Mouse (Mus musculus) neural tube, embryonic 14.5 days (tissue): ENCODE results near the gene Cited2. TPM values are rescaled to one million over a fixed set of nuclear protein-coding genes. Genes with fewer than 3 reads are reported as not detected.
A peak's percentile ranks its signal among the peaks of the same experiment; 100 is the strongest.

Experiments
- ATAC-seq: fragments of 200-750 bp; cut with Nextera tagmentation; 2 replicates; pipeline ENCODE4 v1.8.0; 2017; ENCODE audit warnings: low read depth, mild to moderate bottlenecking, moderate TSS enrichment, moderate library complexity
- H3K27ac ChIP-seq: fragments of 300-500 bp; sonication (generic); 2 replicates; pipeline ENCODE4 v1.5.1; 2014; ENCODE audit warnings: low read depth, mild to moderate bottlenecking, control low read depth, low read length, moderate library complexity, mixed read lengths
- H3K27me3 ChIP-seq: fragments of 300-500 bp; sonication (generic); 2 replicates; pipeline ENCODE4 v1.6.1; 2014; ENCODE audit warnings: low read length; ENCODE audit not compliant: control insufficient read depth, insufficient read depth
- H3K36me3 ChIP-seq: fragments of 300-500 bp; sonication (generic); 2 replicates; pipeline ENCODE4 v1.6.1; 2014; ENCODE audit warnings: low read length, mixed read lengths; ENCODE audit not compliant: control insufficient read depth, insufficient read depth
- H3K4me1 ChIP-seq: fragments of 300-500 bp; sonication (generic); 2 replicates; pipeline ENCODE4 v1.6.1; 2014; ENCODE audit warnings: low read length; ENCODE audit not compliant: control insufficient read depth, insufficient read depth
- H3K4me2 ChIP-seq: fragments of 300-500 bp; sonication (generic); 2 replicates; pipeline ENCODE4 v1.6.1; 2014; ENCODE audit warnings: mild to moderate bottlenecking, low read depth, low read length, control low read depth
- H3K4me3 ChIP-seq: fragments of 300-500 bp; sonication (generic); 2 replicates; pipeline ENCODE4 v1.5.1; 2014; ENCODE audit warnings: low read depth, low read length, control low read depth, mixed read lengths
- H3K9ac ChIP-seq: fragments of 300-500 bp; sonication (generic); replicated peaks from 2 replicates; pipeline ENCODE4 v1.6.1; 2014; ENCODE audit warnings: low read depth, mild to moderate bottlenecking, control low read depth, low read length, mixed read lengths
- H3K9me3 ChIP-seq: fragments of 300-500 bp; sonication (generic); 2 replicates; pipeline ENCODE4 v1.6.1; 2016; ENCODE audit warnings: low read length; ENCODE audit not compliant: control insufficient read depth
- WGBS: fragments of 180-500 bp; shearing (Covaris S2); extraction: QIAGEN DNeasy Blood & Tissue Kit; methylation state at CpG from one replicate; pipeline ENCODE4 v1.1.7; 2014; 5-methylcytosine and 5-hydroxymethylcytosine counted together
- polyA plus RNA-seq: library from polyadenylated mRNA; unstranded; fragments of >200 nt; fragmentation: Nextera tagmentation; extraction: Ambion mirVana; gene quantifications from 2 replicates; pipeline ENCODE4 v1.2.1, GENCODE M21; 2014

Cited2 gene
- polyA plus RNA-seq, 1 experiment from 2014 or later: 89.7 TPM

GRCm38 (mm10) chr10:17720891-17721601 is 2.0 kb upstream of the Cited2 start:
- H3K4me2 ChIP-seq: peak overlapping the region; percentile 79
- no peak overlapping the region for H3K9ac ChIP-seq
- H3K36me3 ChIP-seq: no peaks in the 10 kb centered on the region
- H3K27me3 ChIP-seq: no peaks in the 10 kb centered on the region
- peak overlapping the region; percentile 98 for H3K27ac ChIP-seq
- peaks cover 7% of the 10 kb centered on the region; the same call in 1 of the 2 replicates for H3K4me1 ChIP-seq
- peak overlapping the region; percentile 94 for H3K4me3 ChIP-seq
- no peaks in the 10 kb centered on the region for H3K9me3 ChIP-seq
- WGBS: 83% methylated on average over 8 of the region's 8 CpGs
- no peak for ATAC-seq

- Histone ChIP-seq H3K4me2 (peak overlapping the region; percentile 79), H3K27me3 (no peaks in the 10 kb centered on the region), H3K4me3 (peak overlapping the region; percentile 94), H3K9ac (peak overlapping the region; percentile 96), H3K36me3 (no peaks in the 10 kb centered on the region), H3K4me1 (peaks cover 13% of the 10 kb centered on the region; the same call in 1 of the 2 replicates), H3K27ac (peak overlapping the region; percentile 98), H3K9me3 (no peaks in the 10 kb centered on the region)
- peak; percentile 4 for ATAC-seq
- WGBS: under 1% methylated on average over 21 of the region's 21 CpGs
Observed at GRCm38 (mm10) chr10:17721602-17722121, 1.4 kb upstream of the Cited2 start.

DNA sequence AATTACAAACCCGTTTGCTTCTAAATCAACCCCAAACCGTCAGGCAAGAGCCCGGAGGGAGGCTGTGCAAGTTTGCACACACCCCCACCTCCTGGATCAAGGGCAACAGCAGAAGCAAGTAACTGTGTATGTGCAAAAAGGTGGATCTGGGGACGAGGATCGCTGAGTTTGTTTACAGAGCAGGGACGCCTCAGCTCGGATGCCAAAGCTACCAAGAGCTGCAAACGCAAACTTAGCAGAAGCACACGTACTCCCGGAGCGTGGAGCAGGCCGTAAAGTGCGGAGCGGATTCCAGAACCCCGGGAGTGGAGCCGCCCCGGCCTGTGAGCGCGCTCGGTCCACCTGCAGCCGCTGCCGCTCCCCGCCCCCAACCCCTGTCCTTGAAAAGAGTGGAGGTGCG is 860 bp upstream of the Cited2 start:
- Histone ChIP-seq H3K9ac (peak overlapping the region; percentile 96), H3K4me1 (peaks cover 17% of the 10 kb centered on the region; the same call in 1 of the 2 replicates), H3K4me3 (peak overlapping the region; percentile 94), H3K27ac (peak overlapping the region; percentile 98), H3K9me3 (no peaks in the 10 kb centered on the region), H3K4me2 (peak overlapping the region; percentile 79), H3K27me3 (no peaks in the 10 kb centered on the region), H3K36me3 (no peaks in the 10 kb centered on the region)
- WGBS: under 1% methylated on average over 24 of the region's 24 CpGs
- peak; percentile 85 for ATAC-seq

DNA sequence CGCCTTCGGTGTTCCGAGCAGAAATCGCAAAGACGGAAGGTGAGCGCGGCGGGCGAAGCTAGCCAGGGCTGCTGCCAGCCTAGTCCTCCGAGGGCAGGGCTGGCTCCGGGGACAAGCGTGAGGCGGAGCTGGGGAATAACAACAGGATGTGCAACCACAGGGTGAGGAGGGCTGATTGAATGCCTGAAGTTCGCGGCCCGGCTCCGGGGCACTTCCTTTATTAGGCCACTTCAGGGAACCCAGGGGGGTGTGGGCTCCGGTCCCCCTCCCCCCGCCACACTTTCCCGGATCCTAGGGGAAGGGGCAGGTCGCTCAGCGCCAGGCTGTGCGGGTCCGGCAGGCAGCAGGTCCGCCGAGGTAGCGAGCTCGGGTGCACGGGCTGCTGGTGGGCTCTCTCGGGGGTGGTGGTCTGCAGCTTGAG is 413 bp downstream of the Cited2 start:
- peak overlapping the region; percentile 96 for H3K9ac ChIP-seq
- H3K36me3 ChIP-seq: no peaks in the 10 kb centered on the region
- no peaks in the 10 kb centered on the region for H3K27me3 ChIP-seq
- peaks cover 24% of the 10 kb centered on the region; the same call in 1 of the 2 replicates for H3K4me1 ChIP-seq
- H3K9me3 ChIP-seq: no peaks in the 10 kb centered on the region
- peak overlapping the region; percentile 98 for H3K27ac ChIP-seq
- peak overlapping the region; percentile 62 for H3K4me2 ChIP-seq
- peak overlapping the region; percentile 94 for H3K4me3 ChIP-seq
- ATAC-seq: peak; percentile 54
- WGBS: 0% methylated on average over 29 of the region's 30 CpGs

- Histone ChIP-seq H3K36me3 (no peaks in the 10 kb centered on the region), H3K4me3 (peak overlapping the region; percentile 94), H3K4me2 (peak overlapping the region; percentile 62), H3K27ac (peak overlapping the region; percentile 98), H3K27me3 (no peaks in the 10 kb centered on the region), H3K9me3 (no peaks in the 10 kb centered on the region), H3K4me1 (peaks cover 24% of the 10 kb centered on the region; the same call in 1 of the 2 replicates), H3K9ac (peak overlapping the region; percentile 96)
- peak; percentile 25 for ATAC-seq
- WGBS: under 1% methylated on average over 65 of the region's 65 CpGs
Observed at GRCm38 (mm10) chr10:17723871-17724741, 1.1 kb downstream of the Cited2 start.

DNA sequence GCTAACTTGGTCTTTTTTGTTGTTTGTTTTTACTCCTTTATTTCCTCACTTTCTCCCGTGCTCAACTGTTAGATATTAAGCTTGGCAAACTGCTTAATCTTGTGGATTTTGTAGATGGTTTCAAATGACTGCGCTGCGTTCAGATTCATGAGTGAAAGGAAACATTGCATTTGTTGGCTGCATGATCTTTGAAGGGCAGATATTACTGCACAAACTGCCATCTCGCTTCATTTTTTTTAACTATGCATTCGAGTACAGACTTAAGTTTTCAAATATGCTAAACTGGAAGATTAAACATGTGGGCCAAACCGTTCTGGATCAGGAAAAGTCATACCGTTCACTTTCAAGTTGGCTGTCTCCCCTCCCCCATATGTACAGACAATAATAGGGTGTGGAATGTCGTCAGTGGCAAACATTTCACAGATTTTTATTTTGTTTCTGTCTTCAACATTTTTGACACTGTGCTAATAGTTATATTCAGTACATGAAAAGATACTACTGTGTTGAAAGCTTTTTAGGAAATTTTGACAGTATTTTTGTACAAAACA is 2.1 kb downstream of the Cited2 start:
- H3K4me3 ChIP-seq: peak overlapping the region; percentile 94
- ATAC-seq: no peak

GRCm38 (mm10) chr10:17725644-17726372 is 2.8 kb downstream of the Cited2 start:
- H3K9me3 ChIP-seq: no peaks in the 10 kb centered on the region
- peaks cover 24% of the 10 kb centered on the region; the same call in 1 of the 2 replicates for H3K4me1 ChIP-seq
- peak overlapping the region; percentile 0; the same call in 1 of the 2 replicates for H3K9ac ChIP-seq
- no peaks in the 10 kb centered on the region for H3K27me3 ChIP-seq
- ATAC-seq: no peak
- H3K4me2 ChIP-seq: peak overlapping the region; percentile 62
- no peak overlapping the region for H3K27ac ChIP-seq
- 36% methylated on average over 7 of the region's 7 CpGs for WGBS
- peak overlapping the region; percentile 94 for H3K4me3 ChIP-seq
- no peaks in the 10 kb centered on the region for H3K36me3 ChIP-seq

More for the DNA sequence above, 2.1 kb downstream of the Cited2 start:
- Histone ChIP-seq H3K4me1 (peaks cover 24% of the 10 kb centered on the region; the same call in 1 of the 2 replicates), H3K27me3 (no peaks in the 10 kb centered on the region), H3K36me3 (no peaks in the 10 kb centered on the region), H3K27ac (no peak overlapping the region; the same call in 1 of the 2 replicates), H3K9ac (peak overlapping the region; percentile 96), H3K9me3 (no peaks in the 10 kb centered on the region), H3K4me2 (peak overlapping the region; percentile 62)
- 17% methylated on average over 8 of the region's 8 CpGs for WGBS

DNA sequence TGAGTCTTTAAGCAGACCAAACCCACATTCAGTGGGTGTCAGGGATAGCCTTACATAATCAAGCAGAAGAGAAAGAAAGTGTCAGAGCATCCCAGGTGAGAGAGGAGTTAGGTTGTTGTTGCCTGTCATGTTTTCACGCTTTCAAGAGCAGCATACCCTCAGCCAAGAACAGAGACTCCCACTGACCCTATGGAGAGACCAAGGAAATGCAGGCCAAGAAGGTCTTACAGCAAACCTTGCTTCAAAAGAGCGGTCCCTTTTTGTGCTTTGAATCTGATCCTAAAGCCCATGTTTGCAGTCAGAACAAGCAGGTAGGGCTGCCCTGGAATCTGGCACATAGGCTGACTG is 3.3 kb downstream of the Cited2 start:
- Histone ChIP-seq H3K27me3 (no peaks in the 10 kb centered on the region), H3K4me2 (peak overlapping the region; percentile 62), H3K36me3 (no peaks in the 10 kb centered on the region), H3K27ac (no peak overlapping the region), H3K4me1 (peaks cover 21% of the 10 kb centered on the region; the same call in 1 of the 2 replicates), H3K4me3 (peak overlapping the region; percentile 94), H3K9me3 (no peaks in the 10 kb centered on the region), H3K9ac (0 out of 2 replicates have a peak overlapping the region, but pooled peaks have one; percentile 0)
- WGBS: 57% methylated on average over 2 of the region's 2 CpGs
- no peak for ATAC-seq
